ENCODE assay signal across 8 mouse cellular contexts in genomic region chr2:104847645-104848044, GRCm38 (mm10). TPM values are rescaled to one million over a fixed set of nuclear protein-coding genes. Genes with fewer than 3 reads are reported as not detected.
DNase-seq lines count a peak whose midpoint lies in the region; ATAC-seq lines count a peak whose summit lies in the region.

No protein-coding gene starts in this region.

- peak; percentile 63 to 68 for ATAC-seq in hematopoietic stem cell, adult 5-6 weeks (replicated peaks in 1 of 2; ENCODE audit: insufficient read depth in 1 of 2, low FRiP score in 2 of 2, low TSS enrichment in 1 of 2, low read depth in 1 of 2, poor library complexity in 2 of 2, severe bottlenecking in 2 of 2)
- no peak for ATAC-seq in stomach, embryonic 16.5 days (ENCODE audit: insufficient read depth, low FRiP score)

- peak; percentile 30 for DNase-seq in heart, postnatal 10 days
- no peak for DNase-seq in heart, adult 9 months (ENCODE audit: low spot score in 2 of 2)
- DNase-seq in testis, postnatal 10 days (ENCODE audit: low spot score), result peak; percentile 44
- DNase-seq in testis, postnatal 14 days (ENCODE audit: low spot score), result no peak
- DNase-seq in layer of hippocampus, postnatal 14 days (ENCODE audit: low spot score in 2 of 2), result no peak
- no peak for DNase-seq in left cerebral cortex, postnatal 14 days (ENCODE audit: low spot score in 2 of 2)

- H3K4me1 ChIP-seq in stomach, embryonic 16.5 days (ENCODE audit: control insufficient read depth, insufficient read depth, low read length), result peaks cover 3% of the 10 kb centered on the region; the same call in 1 of the 2 replicates

- no peak overlapping the region for H3K9ac ChIP-seq in stomach, embryonic 16.5 days (ENCODE audit: low read length)

- no peaks in the 10 kb centered on the region for H3K36me3 ChIP-seq in stomach, embryonic 16.5 days (ENCODE audit: control insufficient read depth, insufficient read depth, low read length)

- no peaks in the 10 kb centered on the region for H3K9me3 ChIP-seq in stomach, embryonic 16.5 days (replicated peaks; ENCODE audit: control insufficient read depth, low read length)

- H3K4me2 ChIP-seq in stomach, embryonic 16.5 days (ENCODE audit: low read depth, low read length), result peak overlapping the region; percentile 97; the same call in 1 of the 2 replicates

- 39% methylated on average over 2 of the region's 2 CpGs for WGBS in stomach, embryonic 16.5 days

- no peak overlapping the region for H3K4me3 ChIP-seq in stomach, embryonic 16.5 days (replicated peaks; ENCODE audit: low read length)

- no peaks in the 10 kb centered on the region for H3K27me3 ChIP-seq in stomach, embryonic 16.5 days (ENCODE audit: control insufficient read depth, insufficient read depth, low read length)

- intact Hi-C loops in heart, postnatal 10 days (cut with DNase I), result no loop called here
- intact Hi-C loops in left cerebral cortex, postnatal 14 days (cut with DNase I), result no loop called here

- no peak overlapping the region for H3K27ac ChIP-seq in stomach, embryonic 16.5 days (ENCODE audit: low read length)

RNA-seq across cellular contexts. Expression of gene Prrg4, which starts 2.0 kb away (rescaled TPM):
- 1 to 10 TPM; 2.2 to 2.4 TPM for total RNA-seq in heart, postnatal 10 days (2021)
- 38.7 and 40.8 TPM in 2 replicates for total RNA-seq in hematopoietic stem cell, adult 5-6 weeks (2017)
- 6.3 and 6.7 TPM in 2 replicates for polyA plus RNA-seq in stomach, embryonic 16.5 days (2015; fragmentation: Nextera tagmentation; extraction: Ambion mirVana)
- 1 to 10 TPM; 1.0 to 1.2 TPM for total RNA-seq in layer of hippocampus, postnatal 14 days (2021)
- total RNA-seq in left cerebral cortex, postnatal 14 days (2021), result under 1 TPM; 0.49 to 0.51 TPM

RNA-seq across cellular contexts. Expression of gene Ccdc73, which starts 20.0 kb away (rescaled TPM):
- 1 to 10 TPM; 3.2 to 3.3 TPM for total RNA-seq in heart, postnatal 10 days (2021)
- 18.7 and 23.0 TPM in 2 replicates for total RNA-seq in hematopoietic stem cell, adult 5-6 weeks (2017)
- polyA plus RNA-seq in stomach, embryonic 16.5 days (2015; fragmentation: Nextera tagmentation; extraction: Ambion mirVana), result 5.3 and 6.4 TPM in 2 replicates
- 1 to 10 TPM in 1 of 2 experiments, not detected in 1; 1.6 TPM for total RNA-seq in layer of hippocampus, postnatal 14 days (2021)
- total RNA-seq in left cerebral cortex, postnatal 14 days (2021), result not detected

RNA-seq across cellular contexts. Expression of gene Qser1, which starts 31.1 kb away (rescaled TPM):
- 10 to 100 TPM; 25.1 to 30.1 TPM for total RNA-seq in heart, postnatal 10 days (2021)
- total RNA-seq in hematopoietic stem cell, adult 5-6 weeks (2017), result 13.9 and 22.3 TPM in 2 replicates
- 7.2 TPM in 2 replicates for polyA plus RNA-seq in stomach, embryonic 16.5 days (2015; fragmentation: Nextera tagmentation; extraction: Ambion mirVana)
- total RNA-seq in layer of hippocampus, postnatal 14 days (2021), result 10 to 100 TPM; 12.1 to 13.0 TPM
- 1 to 10 TPM; 8.8 to 9.4 TPM for total RNA-seq in left cerebral cortex, postnatal 14 days (2021)

Comparison
In these comparisons a context has a peak if more than half of its experiments do, and no peak if none do; other contexts are left out.
1. DNase-seq: peak in heart, postnatal 10 days (2 of 2) and testis, postnatal 10 days (single experiment); none in heart, adult 9 months (0 of 2), testis, postnatal 14 days (single experiment), layer of hippocampus, postnatal 14 days (0 of 2) and left cerebral cortex, postnatal 14 days (0 of 2).
2. RNA of gene Prrg4, which starts 2.0 kb away (total RNA-seq): 38.7 to 40.8 TPM in hematopoietic stem cell, adult 5-6 weeks; 2.2 to 2.4 TPM in heart, postnatal 10 days, 1.0 to 1.2 TPM in layer of hippocampus, postnatal 14 days and 0.49 to 0.51 TPM in left cerebral cortex, postnatal 14 days; every median in the first group is over 10 times any median in the second.